Mouse (Mus musculus): ENCODE data around the gene Ccdc106.
A peak's percentile ranks its signal among the peaks of the same experiment; 100 is the strongest.
"Not testable (repeated sequence)": the region's sequence is repeated elsewhere in the genome, so short reads cannot be mapped to it uniquely, and the experiment has no call there.

Gene Ccdc106

GRCm38 (mm10) chr7:5015118-5016001 lies 5.0 kb upstream of the Ccdc106 start, which contains the start of gene Gm44973:
Gene Gm44973, plus strand, starts transcription at chr7:5015496.
- peak; percentile 95 for DNase-seq (ENCODE audit: low read depth, low spot score)

- no peak for DNase-seq (ENCODE audit: low read depth, low spot score)
Observed at GRCm38 (mm10) chr7:5016057-5016456, 4.3 kb upstream of the Ccdc106 start.

GRCm38 (mm10) chr7:5016920-5017319 lies 3.4 kb upstream of the Ccdc106 start:
- DNase-seq (ENCODE audit: low read depth, low spot score) = no peak

- peak; percentile 43 for DNase-seq (ENCODE audit: low read depth, low spot score)
Observed at GRCm38 (mm10) chr7:5017352-5017751, 3.0 kb upstream of the Ccdc106 start.

- no peak for DNase-seq (ENCODE audit: low read depth, low spot score)
Observed at GRCm38 (mm10) chr7:5017931-5018330, 2.4 kb upstream of the Ccdc106 start.

- not testable (repeated sequence) for DNase-seq (ENCODE audit: low read depth, low spot score)
Observed at GRCm38 (mm10) chr7:5019576-5019975, 777 bp upstream of the Ccdc106 start.

- no peak for DNase-seq (ENCODE audit: low read depth, low spot score)
Observed at GRCm38 (mm10) chr7:5020685-5021084, 332 bp downstream of the Ccdc106 start.

GRCm38 (mm10) chr7:5021197-5021596 lies 844 bp downstream of the Ccdc106 start:
- DNase-seq (ENCODE audit: low read depth, low spot score) = no peak

GRCm38 (mm10) chr7:5029543-5029942 lies 9.2 kb downstream of the Ccdc106 start:
- no peak for DNase-seq (ENCODE audit: low read depth, low spot score)

- DNase-seq (ENCODE audit: low read depth, low spot score) = no peak
Observed at GRCm38 (mm10) chr7:5029946-5030345, 9.6 kb downstream of the Ccdc106 start.

GRCm38 (mm10) chr7:5030554-5031275 lies 10.4 kb downstream of the Ccdc106 start:
- no peak for DNase-seq (ENCODE audit: low read depth, low spot score)

GRCm38 (mm10) chr7:5031496-5031895 lies 11.1 kb downstream of the Ccdc106 start:
- no peak for DNase-seq (ENCODE audit: low read depth, low spot score)

GRCm38 (mm10) chr7:5033818-5034217 lies 13.5 kb downstream of the Ccdc106 start, which contains the start of gene 4632433K11Rik:
Gene 4632433K11Rik, plus strand, starts transcription at chr7:5034118.
- DNase-seq (ENCODE audit: low read depth, low spot score) = no peak

- no peak for DNase-seq (ENCODE audit: low read depth, low spot score)
Observed at GRCm38 (mm10) chr7:5035628-5036027, 15.3 kb downstream of the Ccdc106 start.

- no peak for DNase-seq (ENCODE audit: low read depth, low spot score)
Observed at GRCm38 (mm10) chr7:5036136-5036535, 15.8 kb downstream of the Ccdc106 start.

- DNase-seq (ENCODE audit: low read depth, low spot score) = no peak
Observed at GRCm38 (mm10) chr7:5037026-5037425, 16.7 kb downstream of the Ccdc106 start.

GRCm38 (mm10) chr7:5037467-5037866 lies 17.1 kb downstream of the Ccdc106 start:
- DNase-seq (ENCODE audit: low read depth, low spot score) = no peak

- DNase-seq (ENCODE audit: low read depth, low spot score) = peak; percentile 97
Observed at GRCm38 (mm10) chr7:5038109-5038732, 17.9 kb downstream of the Ccdc106 start, which contains the start of gene Zfp784. Gene Zfp784, minus strand, starts transcription at chr7:5038446.

- no peak for DNase-seq (ENCODE audit: low read depth, low spot score)
Observed at GRCm38 (mm10) chr7:5038940-5039339, 18.6 kb downstream of the Ccdc106 start.

GRCm38 (mm10) chr7:5044981-5045380 lies 24.6 kb downstream of the Ccdc106 start:
- no peak for DNase-seq (ENCODE audit: low read depth, low spot score)

GRCm38 (mm10) chr7:5046112-5046511 lies 25.8 kb downstream of the Ccdc106 start:
- no peak for DNase-seq (ENCODE audit: low read depth, low spot score)

GRCm38 (mm10) chr7:5047313-5047712 lies 27.0 kb downstream of the Ccdc106 start:
- peak; percentile 77 for DNase-seq (ENCODE audit: low read depth, low spot score)

All from CD4-positive, CD25-positive, alpha-beta regulatory T cell, adult 2 months (primary cell).